18 mouse cellular contexts compared by ENCODE assay signal in genomic region chr16:30762898-30763595, GRCm38 (mm10).
"Had no signal": no experiment of that assay in that cellular context is flagged by ENCODE, and none has a peak within 500 bp of the region (broad histone marks: within the 10 kb centered on the region; RNA-seq: fewer than 3 reads in every experiment).

No protein-coding gene starts in this region.

- H3K9ac ChIP-seq: kidney, embryonic 15.5 days; limb, embryonic 13.5 days; liver, embryonic 13.5 days; midbrain, embryonic 12.5 days; midbrain, embryonic 15.5 days; neural tube, embryonic 12.5 days; neural tube, embryonic 15.5 days had no signal

- H3K4me1 ChIP-seq: liver, embryonic 13.5 days; midbrain, embryonic 15.5 days; neural tube, embryonic 12.5 days had no signal

- H3K36me3 ChIP-seq: kidney, embryonic 15.5 days; limb, embryonic 10.5 days; limb, embryonic 13.5 days; liver, embryonic 13.5 days; midbrain, embryonic 12.5 days; midbrain, embryonic 15.5 days; neural tube, embryonic 12.5 days; neural tube, embryonic 15.5 days had no signal

- H3K27me3 ChIP-seq: kidney, embryonic 15.5 days; limb, embryonic 13.5 days; liver, embryonic 13.5 days; midbrain, embryonic 12.5 days; midbrain, embryonic 15.5 days; neural tube, embryonic 12.5 days; neural tube, embryonic 15.5 days had no signal

- H3K9me3 ChIP-seq: kidney, embryonic 15.5 days; limb, embryonic 10.5 days; limb, embryonic 13.5 days; liver, embryonic 13.5 days; midbrain, embryonic 12.5 days; midbrain, embryonic 15.5 days; neural tube, embryonic 12.5 days; neural tube, embryonic 15.5 days had no signal

- ATAC-seq: midbrain, embryonic 15.5 days had no signal

- H3K27ac ChIP-seq: kidney, embryonic 15.5 days; limb, embryonic 13.5 days; liver, embryonic 13.5 days; macrophage; midbrain, embryonic 12.5 days; midbrain, embryonic 15.5 days; neural tube, embryonic 12.5 days; neural tube, embryonic 15.5 days; stomach, postnatal 0 days had no signal

- DNase-seq: kidney, adult 2 months; kidney, postnatal 10 days; kidney, postnatal 4 days; liver; liver, embryonic 13.5 days; lung, adult 2 months; thymus, adult 2 months; thymus, postnatal 14 days; thymus, postnatal 4 days had no signal

- H3K4me3 ChIP-seq: kidney, embryonic 15.5 days; limb, embryonic 10.5 days; limb, embryonic 13.5 days; liver, embryonic 13.5 days; midbrain, embryonic 12.5 days; midbrain, embryonic 15.5 days; neural tube, embryonic 12.5 days; neural tube, embryonic 15.5 days had no signal

- H3K4me2 ChIP-seq: kidney, embryonic 15.5 days; limb, embryonic 13.5 days; liver, embryonic 13.5 days; midbrain, embryonic 12.5 days; midbrain, embryonic 15.5 days; neural tube, embryonic 12.5 days; neural tube, embryonic 15.5 days had no signal
